Mouse (Mus musculus) heart, embryonic 15.5 days (tissue): ENCODE data around the gene Gm9945. TPM values are rescaled to one million over a fixed set of nuclear protein-coding genes. Genes with fewer than 3 reads are reported as not detected.

ENCODE experiments used
- ATAC-seq: fragments of 200-750 bp; cut with Nextera tagmentation; replicated peaks from 2 replicates; pipeline ENCODE4 v1.8.0; 2017; ENCODE audit warnings: low read depth, moderate TSS enrichment; ENCODE audit not compliant: insufficient number of reproducible peaks, insufficient read depth, low FRiP score
- H3K27ac ChIP-seq: fragments of 300-500 bp; sonication (generic); 2 replicates; pipeline ENCODE4 v1.5.1; 2015; ENCODE audit warnings: mild to moderate bottlenecking, inconsistent platforms
- H3K27me3 ChIP-seq: fragments of 300-500 bp; sonication (generic); 2 replicates; pipeline ENCODE4 v1.6.1; 2015; ENCODE audit warnings: inconsistent platforms
- H3K36me3 ChIP-seq: fragments of 300-500 bp; sonication (generic); 2 replicates; pipeline ENCODE4 v1.6.1; 2015; ENCODE audit warnings: mild to moderate bottlenecking, inconsistent platforms
- H3K4me1 ChIP-seq: fragments of 300-500 bp; sonication (generic); replicated peaks from 2 replicates; pipeline ENCODE4 v1.6.1; 2015; ENCODE audit warnings: inconsistent platforms
- H3K4me2 ChIP-seq: fragments of 300-500 bp; sonication (generic); 2 replicates; pipeline ENCODE4 v1.6.1; 2015; ENCODE audit warnings: inconsistent platforms, mild to moderate bottlenecking, moderate library complexity
- H3K4me3 ChIP-seq: fragments of 300-500 bp; sonication (generic); 2 replicates; pipeline ENCODE4 v1.5.1; 2015; ENCODE audit warnings: mild to moderate bottlenecking, inconsistent platforms
- H3K9ac ChIP-seq: fragments of 300-500 bp; sonication (generic); 2 replicates; pipeline ENCODE4 v1.6.1; 2015; ENCODE audit warnings: mild to moderate bottlenecking, inconsistent platforms
- H3K9me3 ChIP-seq: fragments of 300-500 bp; sonication (generic); replicated peaks from 2 replicates; pipeline ENCODE4 v1.6.1; 2016; ENCODE audit warnings: inconsistent platforms
- WGBS: fragments of 180-500 bp; shearing (Covaris S2); methylation state at CpG from one replicate; pipeline ENCODE4 v1.1.7; 2015; ENCODE audit warnings: mixed read lengths; 5-methylcytosine and 5-hydroxymethylcytosine counted together
- polyA plus RNA-seq: library from polyadenylated mRNA; unstranded; fragments of >200 nt; fragmentation: Nextera tagmentation; extraction: Ambion mirVana; gene quantifications from 2 replicates; pipeline ENCODE4 v1.2.1, GENCODE M21; 2015

The Gm9945 gene
- polyA plus RNA-seq, 1 experiment from 2014 or later: not detected

DNA sequence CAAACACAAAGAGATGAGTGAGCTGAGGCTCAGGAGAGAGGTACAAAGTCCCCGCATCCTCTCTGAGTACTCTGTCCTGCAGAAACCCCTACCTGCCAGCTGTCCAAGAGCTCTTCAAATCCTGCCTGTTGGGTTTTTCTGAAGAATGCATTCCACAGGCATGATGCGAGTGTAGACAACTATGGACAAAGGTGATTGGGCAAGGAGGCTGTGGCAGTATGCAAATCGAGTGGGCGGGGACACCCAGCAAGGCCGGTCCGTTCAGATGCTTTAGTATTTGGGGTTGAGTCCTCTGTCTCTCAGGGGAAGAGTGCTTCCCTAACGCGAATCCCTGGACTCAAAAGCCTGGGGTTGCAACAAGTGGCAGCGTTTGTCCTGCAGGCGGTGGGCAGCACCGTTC, 20.6 kb downstream of the Gm9945 start:
- 8% methylated on average over 11 of the region's 11 CpGs for WGBS
- Histone ChIP-seq H3K4me2 (peak overlapping the region; percentile 28), H3K36me3 (no peaks in the 10 kb centered on the region), H3K9ac (no peak overlapping the region), H3K27ac (no peak overlapping the region), H3K9me3 (no peaks in the 10 kb centered on the region), H3K4me3 (no peak overlapping the region), H3K27me3 (no peaks in the 10 kb centered on the region), H3K4me1 (peaks cover 7% of the 10 kb centered on the region)
- ATAC-seq: 0 out of 2 replicates have a peak, but pooled peaks have one; percentile 18

DNA sequence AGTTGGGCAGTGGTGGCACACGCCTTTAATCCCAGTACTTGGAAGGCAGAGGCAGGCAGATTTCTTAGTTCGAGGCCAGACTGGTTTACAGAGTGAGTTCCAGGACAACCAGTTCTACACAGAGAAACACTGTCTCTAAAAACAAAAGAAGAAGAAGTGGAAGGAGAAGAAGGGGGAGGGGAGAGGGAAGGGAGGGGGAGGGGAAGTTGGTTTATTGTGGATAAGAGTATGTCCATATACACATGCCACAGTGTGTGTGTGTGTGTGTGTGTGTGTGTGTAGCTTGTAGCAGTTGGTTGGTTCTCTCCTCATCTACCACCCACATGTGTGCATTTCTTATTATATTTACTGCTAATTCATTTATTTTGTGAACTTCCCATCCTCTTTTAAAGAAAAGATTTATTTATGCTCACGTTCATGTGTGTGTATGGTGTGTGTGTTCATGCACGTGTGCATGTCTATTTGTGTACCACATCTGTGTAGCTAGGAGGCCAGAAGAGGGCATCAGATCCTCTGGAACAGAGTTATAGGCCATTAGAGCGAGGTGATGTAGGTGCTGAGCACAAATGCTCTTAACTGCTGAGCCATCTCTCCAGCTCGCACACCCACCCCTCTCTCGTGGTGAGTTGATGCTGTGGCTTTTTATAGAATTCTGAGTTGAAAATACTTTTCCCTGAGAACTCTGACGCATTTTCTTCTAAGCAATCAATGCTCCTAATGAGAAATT, 22.2 kb downstream of the Gm9945 start:
- H3K36me3 ChIP-seq: no peaks in the 10 kb centered on the region
- H3K4me3 ChIP-seq: no peak overlapping the region
- H3K9me3 ChIP-seq: no peaks in the 10 kb centered on the region
- ATAC-seq: no peak
- WGBS: 66% methylated on average over 8 of the region's 8 CpGs
- no peak overlapping the region for H3K27ac ChIP-seq
- no peak overlapping the region for H3K4me2 ChIP-seq
- H3K27me3 ChIP-seq: no peaks in the 10 kb centered on the region
- no peak overlapping the region for H3K9ac ChIP-seq
- H3K4me1 ChIP-seq: peaks cover 7% of the 10 kb centered on the region

DNA sequence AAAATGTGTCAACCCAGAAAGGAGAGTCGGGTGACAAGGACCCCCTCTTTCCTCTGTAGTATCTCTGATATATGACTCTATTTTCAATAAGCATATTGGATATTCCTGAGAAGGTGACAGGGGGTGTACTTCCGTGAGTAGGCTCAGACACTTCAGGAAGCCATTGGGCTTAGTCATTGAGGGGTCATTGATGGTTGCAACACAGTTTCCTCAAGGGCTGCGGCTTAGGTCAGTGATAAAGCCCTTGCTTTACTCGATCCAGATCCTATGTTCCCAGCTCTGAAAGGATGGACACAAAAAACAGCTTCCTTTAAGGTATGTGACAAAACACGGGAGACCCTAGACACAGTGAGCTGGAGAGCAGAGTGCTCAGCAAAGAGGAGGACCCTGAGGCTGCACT, 23.8 kb downstream of the Gm9945 start:
- no peak overlapping the region for H3K9ac ChIP-seq
- no peaks in the 10 kb centered on the region for H3K36me3 ChIP-seq
- H3K9me3 ChIP-seq: no peaks in the 10 kb centered on the region
- peaks cover 7% of the 10 kb centered on the region for H3K4me1 ChIP-seq
- no peak overlapping the region for H3K4me3 ChIP-seq
- H3K4me2 ChIP-seq: no peak overlapping the region
- H3K27me3 ChIP-seq: no peaks in the 10 kb centered on the region
- H3K27ac ChIP-seq: no peak overlapping the region
- WGBS: 65% methylated on average over 5 of the region's 5 CpGs
- ATAC-seq: no peak

DNA sequence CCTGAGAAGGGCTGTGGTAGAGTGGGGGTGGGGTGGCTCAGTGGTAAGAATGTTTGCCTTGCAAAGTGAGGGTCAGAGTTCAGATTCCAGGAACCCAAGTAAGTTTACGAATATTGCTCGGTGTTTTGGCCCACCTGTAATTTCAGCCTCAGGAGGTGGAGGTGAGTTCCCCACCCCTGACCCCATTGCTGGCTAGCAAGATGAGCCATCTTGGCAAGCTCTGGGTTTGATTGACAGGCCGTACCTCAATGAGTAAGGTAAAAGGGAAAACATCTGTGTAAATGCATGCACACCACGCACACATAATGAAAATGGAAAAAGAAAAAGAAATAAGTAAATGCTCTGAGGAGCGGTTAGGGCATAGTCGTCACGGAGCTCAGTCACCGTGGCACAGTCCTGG, 24.4 kb downstream of the Gm9945 start:
- Histone ChIP-seq H3K4me2 (no peak overlapping the region), H3K9ac (no peak overlapping the region), H3K36me3 (no peaks in the 10 kb centered on the region), H3K27me3 (no peaks in the 10 kb centered on the region), H3K4me3 (no peak overlapping the region), H3K4me1 (peaks cover 7% of the 10 kb centered on the region), H3K9me3 (no peaks in the 10 kb centered on the region), H3K27ac (no peak overlapping the region)
- WGBS: 90% methylated on average over 8 of the region's 8 CpGs
- ATAC-seq: no peak

DNA sequence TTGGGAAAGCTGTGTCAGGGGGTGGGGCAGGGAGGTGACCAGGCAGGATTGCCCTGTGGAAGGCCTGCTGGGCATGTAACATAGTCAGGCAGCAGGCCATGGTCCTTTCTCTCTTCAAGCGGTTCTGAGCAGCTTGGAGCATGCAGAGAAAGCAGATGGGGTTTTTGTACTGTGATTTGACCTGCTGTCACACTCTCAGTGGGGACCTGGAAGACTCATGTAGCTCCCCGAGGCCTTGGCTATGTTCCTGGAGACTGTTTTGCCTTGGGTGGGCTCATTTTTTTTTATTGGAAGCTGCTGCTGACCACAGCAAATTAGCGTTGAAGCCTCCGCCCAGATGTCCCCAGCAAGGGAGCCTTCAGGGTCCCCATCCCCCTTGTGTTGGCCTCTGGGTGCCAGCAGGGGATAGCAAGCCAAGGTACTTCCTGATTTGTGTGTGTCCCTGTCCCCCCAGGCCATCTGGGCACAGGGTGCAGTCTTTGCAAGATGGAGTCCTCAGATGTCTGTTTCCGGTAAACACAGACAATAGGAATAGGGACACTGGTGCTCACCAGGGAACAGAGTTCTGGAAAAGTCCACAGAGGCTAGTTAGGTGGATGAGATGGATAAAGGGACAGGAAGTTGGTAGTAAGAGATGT, 25.2 kb downstream of the Gm9945 start:
- Histone ChIP-seq H3K27ac (no peak overlapping the region), H3K9me3 (no peaks in the 10 kb centered on the region), H3K4me3 (no peak overlapping the region), H3K36me3 (no peaks in the 10 kb centered on the region), H3K4me2 (no peak overlapping the region), H3K27me3 (no peaks in the 10 kb centered on the region), H3K9ac (no peak overlapping the region), H3K4me1 (peaks cover 7% of the 10 kb centered on the region)
- no peak for ATAC-seq
- whole genome bisulfite sequencing: 66% methylated on average over 5 of the region's 5 CpGs

DNA sequence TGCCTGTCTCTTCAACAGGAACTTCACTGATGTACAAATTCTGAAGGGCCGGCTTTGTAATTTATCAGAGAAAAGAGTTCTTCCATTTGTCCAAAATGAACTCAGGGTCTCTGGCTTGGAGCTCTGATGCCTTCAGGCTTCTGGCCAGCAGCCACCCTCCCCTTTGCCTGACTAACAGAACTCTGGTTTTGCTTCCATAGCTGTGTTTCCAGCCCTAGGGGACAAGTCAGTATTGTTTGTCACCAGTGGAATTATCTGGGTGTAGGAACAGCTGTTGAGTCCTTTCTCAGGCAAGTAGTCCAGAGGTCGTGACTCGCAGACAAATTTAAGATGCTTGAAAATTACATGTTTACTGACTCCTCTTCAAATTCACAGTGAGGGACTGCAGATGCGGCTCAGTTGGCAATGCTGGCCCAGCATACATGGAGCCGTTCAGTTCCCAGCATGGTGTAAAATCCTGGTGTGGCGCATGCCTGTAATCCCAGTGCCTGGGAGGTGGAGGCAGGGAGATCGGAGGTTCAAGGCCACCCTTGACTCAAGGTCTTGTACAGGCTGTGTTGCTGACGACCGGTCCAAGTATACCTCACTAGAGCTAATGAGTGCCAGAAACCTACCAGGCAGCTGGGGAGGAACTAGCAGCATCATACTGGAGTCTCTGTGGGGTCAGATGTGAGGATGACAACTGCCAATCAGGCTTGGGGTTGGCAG, 27.3 kb downstream of the Gm9945 start:
- Histone ChIP-seq H3K4me1 (no peaks in the 10 kb centered on the region; the same call in 1 of the 2 replicates), H3K4me3 (no peak overlapping the region), H3K9me3 (no peaks in the 10 kb centered on the region), H3K27me3 (no peaks in the 10 kb centered on the region), H3K9ac (no peak overlapping the region), H3K36me3 (no peaks in the 10 kb centered on the region), H3K4me2 (no peak overlapping the region), H3K27ac (no peak overlapping the region)
- ATAC-seq: no peak
- whole genome bisulfite sequencing: 81% methylated on average over 9 of the region's 9 CpGs

DNA sequence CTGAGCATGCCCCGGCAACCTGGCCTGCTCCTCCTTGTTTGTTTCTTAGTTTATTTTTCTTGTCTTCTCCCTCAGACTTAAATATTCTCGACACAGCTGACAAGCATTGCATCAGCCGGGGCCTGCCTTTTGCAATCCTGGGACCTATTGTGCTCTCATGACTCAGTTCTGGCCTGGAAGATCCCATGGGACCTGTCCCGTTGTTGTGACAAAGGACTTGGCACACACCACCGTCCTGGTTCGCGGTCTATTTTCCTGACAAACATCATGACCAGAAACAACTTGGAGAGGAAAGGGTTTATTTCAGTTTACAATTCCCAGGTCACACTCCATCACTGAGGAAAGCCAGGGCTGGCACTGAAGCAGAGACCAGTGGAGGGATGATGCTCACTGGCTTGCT, 28.2 kb downstream of the Gm9945 start:
- no peak overlapping the region for H3K27ac ChIP-seq
- WGBS: 55% methylated on average over 7 of the region's 7 CpGs
- H3K9ac ChIP-seq: no peak overlapping the region
- H3K4me2 ChIP-seq: no peak overlapping the region
- no peaks in the 10 kb centered on the region for H3K36me3 ChIP-seq
- no peak overlapping the region for H3K4me3 ChIP-seq
- H3K9me3 ChIP-seq: no peaks in the 10 kb centered on the region
- no peaks in the 10 kb centered on the region for H3K27me3 ChIP-seq
- no peak for ATAC-seq
- no peaks in the 10 kb centered on the region; the same call in 1 of the 2 replicates for H3K4me1 ChIP-seq

DNA sequence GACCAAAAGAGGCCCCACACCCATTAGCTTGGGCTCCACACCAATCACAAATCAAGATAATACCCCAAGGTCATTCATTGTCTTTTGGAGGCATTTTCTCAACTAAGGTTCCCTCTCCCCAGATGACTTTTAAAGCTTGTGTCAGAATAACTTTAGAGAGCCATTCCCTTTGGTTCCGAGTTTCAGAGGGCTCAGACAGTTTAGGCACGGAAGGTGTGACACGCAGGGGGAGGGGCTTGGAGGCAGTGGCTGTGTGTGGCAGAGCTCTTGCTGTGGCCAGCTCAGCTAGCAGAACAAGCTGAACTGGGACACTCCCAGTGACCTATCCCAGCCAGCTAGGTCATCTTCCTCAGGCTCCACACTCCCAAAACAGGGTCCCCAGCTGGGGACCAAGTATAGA, 28.6 kb downstream of the Gm9945 start:
- 58% methylated on average over 3 of the region's 3 CpGs for WGBS
- Histone ChIP-seq H3K36me3 (no peaks in the 10 kb centered on the region), H3K27ac (no peak overlapping the region), H3K9me3 (no peaks in the 10 kb centered on the region), H3K4me2 (no peak overlapping the region), H3K27me3 (no peaks in the 10 kb centered on the region), H3K4me1 (no peaks in the 10 kb centered on the region; the same call in 1 of the 2 replicates), H3K4me3 (no peak overlapping the region), H3K9ac (no peak overlapping the region)
- no peak for ATAC-seq

DNA sequence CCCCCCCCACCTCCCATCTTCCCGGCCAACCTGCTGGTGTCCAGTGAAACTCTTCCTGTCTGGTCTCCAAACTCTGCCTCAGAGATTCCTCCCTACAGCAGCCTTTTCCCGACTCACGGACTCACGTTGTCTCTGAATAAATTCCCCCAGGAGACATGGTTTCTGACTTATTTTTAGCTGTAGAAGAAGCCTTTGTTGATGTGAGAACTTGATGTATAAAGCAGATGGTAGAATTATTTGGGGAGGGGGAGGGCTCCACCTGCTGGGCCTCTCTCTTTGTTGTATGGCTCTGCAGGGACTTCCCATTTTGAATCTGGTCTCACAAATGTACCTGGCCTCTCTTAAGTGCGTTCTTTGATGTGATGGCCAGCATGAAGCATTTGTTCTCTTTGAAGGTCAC, 30.4 kb downstream of the Gm9945 start:
- Histone ChIP-seq H3K27me3 (no peaks in the 10 kb centered on the region), H3K4me2 (no peak overlapping the region), H3K36me3 (no peaks in the 10 kb centered on the region), H3K4me3 (no peak overlapping the region), H3K9me3 (no peaks in the 10 kb centered on the region), H3K9ac (no peak overlapping the region), H3K4me1 (no peaks in the 10 kb centered on the region; the same call in 1 of the 2 replicates), H3K27ac (no peak overlapping the region)
- 29% methylated on average over 5 of the region's 5 CpGs for WGBS
- no peak for ATAC-seq

DNA sequence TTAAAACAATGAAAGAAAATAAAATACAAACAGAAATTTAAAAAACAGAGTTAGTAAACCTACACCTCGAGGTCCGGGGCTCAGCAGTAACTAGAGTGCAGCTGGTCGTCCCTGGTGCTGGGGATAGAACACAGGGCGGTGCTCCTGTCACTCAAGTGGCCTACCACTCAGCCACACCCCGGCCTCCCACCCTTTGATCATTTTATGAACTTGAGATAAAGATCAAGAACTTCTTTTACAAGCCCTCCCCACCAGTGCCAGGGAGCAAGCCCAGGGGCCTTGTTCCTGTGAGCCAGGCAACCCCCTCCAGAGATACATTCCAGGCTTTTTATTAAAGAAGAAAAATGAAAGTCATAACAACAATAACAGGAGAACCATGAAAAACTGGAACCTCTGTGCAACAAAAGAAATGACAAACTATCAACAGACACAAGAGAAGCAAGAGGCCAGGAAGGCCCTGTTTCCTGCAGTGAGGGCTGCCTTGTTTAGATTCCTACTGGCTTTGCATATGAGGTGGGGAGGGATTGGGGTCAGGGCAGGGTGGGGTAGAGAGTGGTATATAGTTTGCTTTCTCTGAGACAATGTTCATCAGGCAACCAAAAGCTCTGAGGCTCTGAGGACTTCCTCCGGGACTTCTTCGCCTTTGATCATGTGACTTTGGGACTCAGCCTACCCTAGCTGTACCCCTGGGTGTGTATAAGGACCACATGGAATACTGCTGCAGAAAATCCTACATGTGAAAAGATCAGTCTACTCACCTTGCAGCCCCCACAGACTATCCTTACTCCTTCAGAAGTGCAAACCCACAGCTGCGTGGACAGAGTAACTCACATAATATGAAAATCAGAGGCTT, 37.0 kb downstream of the Gm9945 start:
- no peaks in the 10 kb centered on the region for H3K9me3 ChIP-seq
- no peak for ATAC-seq
- no peak overlapping the region for H3K4me3 ChIP-seq
- no peaks in the 10 kb centered on the region for H3K36me3 ChIP-seq
- no peak overlapping the region for H3K27ac ChIP-seq
- WGBS: 48% methylated on average over 8 of the region's 8 CpGs
- no peaks in the 10 kb centered on the region for H3K27me3 ChIP-seq
- no peak overlapping the region for H3K9ac ChIP-seq
- H3K4me1 ChIP-seq: peaks cover 29% of the 10 kb centered on the region
- H3K4me2 ChIP-seq: no peak overlapping the region

DNA sequence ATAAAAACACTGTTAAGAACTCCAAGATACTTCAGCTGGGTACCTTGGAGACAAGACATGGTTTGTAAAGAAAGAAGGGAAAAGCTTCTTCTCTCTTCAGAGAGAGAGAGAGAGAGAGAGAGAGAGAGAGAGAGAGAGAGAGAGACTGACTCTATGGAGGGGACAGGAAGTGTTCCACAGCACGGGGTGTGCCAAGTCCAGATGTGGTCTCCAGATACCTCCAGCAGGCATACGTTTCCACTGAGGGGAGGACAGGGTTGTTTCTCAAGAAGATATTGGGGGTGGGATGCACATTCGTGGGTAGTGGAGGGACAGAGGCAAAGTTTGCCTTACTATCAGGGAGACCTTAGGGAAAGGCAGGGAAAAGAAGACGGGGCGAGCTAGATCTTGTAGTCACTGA, 38.8 kb downstream of the Gm9945 start:
- no peaks in the 10 kb centered on the region for H3K27me3 ChIP-seq
- H3K9ac ChIP-seq: no peak overlapping the region
- no peak overlapping the region for H3K4me3 ChIP-seq
- no peaks in the 10 kb centered on the region for H3K9me3 ChIP-seq
- H3K27ac ChIP-seq: no peak overlapping the region
- H3K4me1 ChIP-seq: peaks cover 47% of the 10 kb centered on the region
- H3K4me2 ChIP-seq: 0 out of 2 replicates have a peak overlapping the region, but pooled peaks have one; percentile 74
- 56% methylated on average over 5 of the region's 5 CpGs for WGBS
- no peaks in the 10 kb centered on the region for H3K36me3 ChIP-seq
- no peak for ATAC-seq
